ENCODE assay signal across 9 mouse cellular contexts in the genomic region with DNA sequence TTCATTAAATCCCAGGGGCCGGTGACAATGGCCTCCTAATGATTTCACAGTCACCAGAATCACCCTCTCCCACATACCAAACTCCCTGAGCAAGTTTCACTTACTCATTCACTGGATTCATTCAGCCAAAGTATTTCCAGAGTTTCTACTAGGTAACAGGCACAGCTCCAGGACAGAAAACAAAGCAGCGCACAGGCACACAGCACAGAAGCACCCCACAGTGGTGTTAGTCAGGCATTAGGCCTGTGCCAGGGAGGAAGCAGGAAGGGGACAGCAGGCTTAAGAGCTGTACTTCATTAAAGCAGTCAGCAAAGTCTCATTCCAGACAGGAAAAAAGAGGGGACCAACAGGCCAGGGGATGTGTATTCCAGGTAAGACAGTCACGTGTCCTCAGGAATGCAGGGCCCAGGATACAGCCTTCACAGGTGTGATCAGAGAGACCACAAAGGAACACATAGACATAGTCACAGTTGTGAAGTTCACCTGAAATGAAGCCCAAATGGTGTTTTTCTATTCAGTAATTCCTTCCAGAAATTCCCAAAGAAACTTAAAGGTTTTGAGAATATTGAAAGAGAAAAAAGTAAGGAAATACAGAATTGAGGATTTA.
DNase-seq lines count a peak whose midpoint lies in the region; ATAC-seq and TF ChIP-seq lines count a peak whose summit lies in the region.
"Had no signal": no experiment of that assay in that cellular context is flagged by ENCODE, and none has a peak within 500 bp of the region (broad histone marks: within the 10 kb centered on the region; RNA-seq: fewer than 3 reads in every experiment).

No protein-coding gene starts in this region.

- no peaks in the 10 kb centered on the region for H3K9me3 ChIP-seq in liver, embryonic 12.5 days (replicated peaks)
- H3K9me3 ChIP-seq in kidney, embryonic 15.5 days (replicated peaks), result no peaks in the 10 kb centered on the region
- no peaks in the 10 kb centered on the region for H3K9me3 ChIP-seq in liver, embryonic 16.5 days (replicated peaks; ENCODE audit: control insufficient read depth, low read length)
- H3K9me3 ChIP-seq in stomach, postnatal 0 days (ENCODE audit: control insufficient read depth, low read length), result no peaks in the 10 kb centered on the region
- H3K9me3 ChIP-seq: G1E had no signal

- ATAC-seq in liver, embryonic 12.5 days, result no peak
- peak; percentile 62 for ATAC-seq in kidney, embryonic 15.5 days (replicated peaks; ENCODE audit: low FRiP score)
- peak; percentile 38 for ATAC-seq in liver, embryonic 16.5 days (ENCODE audit: low read depth)
- ATAC-seq in stomach, postnatal 0 days (ENCODE audit: low FRiP score, low TSS enrichment), result peak; percentile 73

- H3K4me1 ChIP-seq in liver, embryonic 12.5 days, result peaks cover 48% of the 10 kb centered on the region
- H3K4me1 ChIP-seq in kidney, embryonic 15.5 days, result peaks cover 78% of the 10 kb centered on the region
- H3K4me1 ChIP-seq in liver, embryonic 16.5 days (ENCODE audit: control insufficient read depth, low read depth, low read length), result peaks cover 14% of the 10 kb centered on the region
- H3K4me1 ChIP-seq in stomach, postnatal 0 days (replicated peaks; ENCODE audit: control insufficient read depth, insufficient read depth), result peaks cover 3% of the 10 kb centered on the region; the same call in 1 of the 2 replicates

- DNase-seq in liver, result no peak
- peak; percentile 72 to 78 for DNase-seq in cerebellum, postnatal 25 days
- peak; percentile 79 to 84 for DNase-seq in heart, adult 9 months (ENCODE audit: low spot score in 2 of 2)
- peak; percentile 61 for DNase-seq in stomach, postnatal 0 days (ENCODE audit: low spot score)
- DNase-seq in thymus, postnatal 36 days, result no peak

- TF ChIP-seq EP300 in stomach, postnatal 0 days (optimal IDR thresholded peaks at IDR 0.05), result no peak

- H3K4me3 ChIP-seq in liver, embryonic 12.5 days, result no peak overlapping the region
- H3K4me3 ChIP-seq in kidney, embryonic 15.5 days (replicated peaks), result peak overlapping the region; percentile 24
- H3K4me3 ChIP-seq in liver, embryonic 16.5 days (ENCODE audit: low read depth, low read length), result peak overlapping the region; percentile 7
- H3K4me3 ChIP-seq in stomach, postnatal 0 days (ENCODE audit: low read depth, low read length), result no peak overlapping the region

- no peaks in the 10 kb centered on the region for H3K36me3 ChIP-seq in liver, embryonic 12.5 days
- H3K36me3 ChIP-seq in kidney, embryonic 15.5 days, result no peaks in the 10 kb centered on the region
- H3K36me3 ChIP-seq in liver, embryonic 16.5 days (ENCODE audit: control insufficient read depth, insufficient read depth), result no peaks in the 10 kb centered on the region
- H3K36me3 ChIP-seq in stomach, postnatal 0 days (ENCODE audit: control insufficient read depth, insufficient read depth, low read length), result no peaks in the 10 kb centered on the region

- H3K9ac ChIP-seq in liver, embryonic 12.5 days, result no peak overlapping the region
- H3K9ac ChIP-seq in kidney, embryonic 15.5 days, result 0 out of 2 replicates have a peak overlapping the region, but pooled peaks have one; percentile 7
- H3K9ac ChIP-seq in liver, embryonic 16.5 days (ENCODE audit: low read depth, low read length), result no peak overlapping the region
- no peak overlapping the region for H3K9ac ChIP-seq in stomach, postnatal 0 days (ENCODE audit: low read length)

- WGBS in liver, embryonic 12.5 days (ENCODE audit: insufficient replicate concordance), result 73% methylated on average over 3 of the region's 3 CpGs
- 28% methylated on average over 3 of the region's 3 CpGs for WGBS in kidney, embryonic 15.5 days
- WGBS in liver, embryonic 16.5 days (ENCODE audit: insufficient replicate concordance), result 61% methylated on average over 3 of the region's 3 CpGs
- 30% methylated on average over 3 of the region's 3 CpGs for WGBS in stomach, postnatal 0 days

- H3K27ac ChIP-seq in liver, embryonic 12.5 days, result peak overlapping the region; percentile 34; the same call in 1 of the 2 replicates
- H3K27ac ChIP-seq in kidney, embryonic 15.5 days, result peak overlapping the region; percentile 90
- peak overlapping the region; percentile 26 for H3K27ac ChIP-seq in liver, embryonic 16.5 days (ENCODE audit: low read length)
- H3K27ac ChIP-seq in stomach, postnatal 0 days (replicated peaks), result peak overlapping the region; percentile 75

- H3K4me2 ChIP-seq in liver, embryonic 12.5 days, result no peak overlapping the region
- H3K4me2 ChIP-seq in kidney, embryonic 15.5 days, result peak overlapping the region; percentile 39
- peak overlapping the region; percentile 30 for H3K4me2 ChIP-seq in liver, embryonic 16.5 days (ENCODE audit: low read depth, low read length)
- H3K4me2 ChIP-seq in stomach, postnatal 0 days (replicated peaks; ENCODE audit: low read depth), result no peak overlapping the region

- TF ChIP-seq CTCF in stomach, postnatal 0 days (IDR thresholded peaks at IDR 0.05; ENCODE audit: low read depth), result peak; percentile 67

- no peaks in the 10 kb centered on the region for H3K27me3 ChIP-seq in liver, embryonic 12.5 days (replicated peaks)
- no peaks in the 10 kb centered on the region for H3K27me3 ChIP-seq in kidney, embryonic 15.5 days
- no peaks in the 10 kb centered on the region for H3K27me3 ChIP-seq in liver, embryonic 16.5 days (ENCODE audit: control insufficient read depth, insufficient read depth, low read depth, low read length)
- H3K27me3 ChIP-seq in stomach, postnatal 0 days (ENCODE audit: control insufficient read depth, insufficient read depth, low read length), result no peaks in the 10 kb centered on the region

Comparison
In these comparisons a context has a peak if more than half of its experiments do, and no peak if none do; other contexts are left out.
1. H3K4me2 ChIP-seq: peak in kidney, embryonic 15.5 days (single experiment) and liver, embryonic 16.5 days (single experiment); none in liver, embryonic 12.5 days (single experiment) and stomach, postnatal 0 days (single experiment).
2. H3K4me3 ChIP-seq: peak in kidney, embryonic 15.5 days (single experiment) and liver, embryonic 16.5 days (single experiment); none in liver, embryonic 12.5 days (single experiment) and stomach, postnatal 0 days (single experiment).
3. H3K27ac ChIP-seq: peak in every context shown above with its lines; median percentile 90 in kidney, embryonic 15.5 days; 75 in stomach, postnatal 0 days; 34 in liver, embryonic 12.5 days; 26 in liver, embryonic 16.5 days.
4. DNase-seq: peak in cerebellum, postnatal 25 days (2 of 2), heart, adult 9 months (2 of 2) and stomach, postnatal 0 days (single experiment); none in liver (single experiment) and thymus, postnatal 36 days (0 of 2).